Mouse (Mus musculus) limb, embryonic 12.5 days (tissue): ENCODE measurements around the gene Raver2. TPM values are rescaled to one million over a fixed set of nuclear protein-coding genes. Genes with fewer than 3 reads are reported as not detected.
"Not testable (repeated sequence)": the region's sequence is repeated elsewhere in the genome, so short reads cannot be mapped to it uniquely, and the experiment has no call there.

ENCODE experiments used
- ATAC-seq: fragments of 200-750 bp; cut with Nextera tagmentation; 2 replicates; pipeline ENCODE4 v1.8.0; 2017; ENCODE audit warnings: low read depth, moderate TSS enrichment; ENCODE audit not compliant: insufficient number of reproducible peaks, insufficient read depth, low FRiP score, low TSS enrichment
- H3K27ac ChIP-seq: fragments of 300-500 bp; sonication (generic); 2 replicates; pipeline ENCODE4 v1.5.1; 2016; ENCODE audit warnings: mild to moderate bottlenecking, moderate library complexity
- H3K27me3 ChIP-seq: fragments of 300-500 bp; sonication (generic); 2 replicates; pipeline ENCODE4 v1.6.1; 2016; ENCODE audit warnings: mild to moderate bottlenecking, moderate library complexity
- H3K36me3 ChIP-seq: fragments of 300-500 bp; sonication (generic); 2 replicates; pipeline ENCODE4 v1.6.1; 2016; ENCODE audit warnings: mild to moderate bottlenecking, moderate library complexity
- H3K4me1 ChIP-seq: fragments of 300-500 bp; sonication (generic); replicated peaks from 2 replicates; pipeline ENCODE4 v1.6.1; 2016
- H3K4me2 ChIP-seq: fragments of 300-500 bp; sonication (generic); 2 replicates; pipeline ENCODE4 v1.6.1; 2016; ENCODE audit warnings: mild to moderate bottlenecking, moderate library complexity
- H3K4me3 ChIP-seq: fragments of 300-500 bp; sonication (generic); replicated peaks from 2 replicates; pipeline ENCODE4 v1.5.1; 2016; ENCODE audit warnings: mild to moderate bottlenecking
- H3K9ac ChIP-seq: fragments of 300-500 bp; sonication (generic); replicated peaks from 2 replicates; pipeline ENCODE4 v1.6.1; 2016; ENCODE audit warnings: mild to moderate bottlenecking, moderate library complexity
- H3K9me3 ChIP-seq: fragments of 300-500 bp; sonication (generic); 2 replicates; pipeline ENCODE4 v1.6.1; 2016; ENCODE audit warnings: mild to moderate bottlenecking, moderate library complexity
- WGBS: fragments of 180-500 bp; shearing (Covaris S2); methylation state at CpG from one replicate; pipeline ENCODE4 v1.1.7; 2016; 5-methylcytosine and 5-hydroxymethylcytosine counted together
- polyA plus RNA-seq: library from polyadenylated mRNA; unstranded; fragments of >200 nt; fragmentation: Nextera tagmentation; extraction: Ambion mirVana; gene quantifications from 2 replicates; pipeline ENCODE4 v1.2.1, GENCODE M21; 2016

Gene Raver2
- polyA plus RNA-seq, 1 experiment from 2014 or later: 18.0 TPM

- Histone ChIP-seq H3K27ac (no peak overlapping the region), H3K4me3 (no peak overlapping the region), H3K9me3 (peaks cover 2% of the 10 kb centered on the region; the same call in 1 of the 2 replicates), H3K9ac (no peak overlapping the region), H3K4me2 (no peak overlapping the region), H3K36me3 (no peaks in the 10 kb centered on the region), H3K4me1 (peaks cover 7% of the 10 kb centered on the region; the same call in 1 of the 2 replicates), H3K27me3 (no peaks in the 10 kb centered on the region)
- no peak for ATAC-seq
- 32% methylated on average over 5 of the region's 5 CpGs for WGBS
These were observed 2.4 kb upstream of the Raver2 start for GRCm38 (mm10) chr4:101066401-101066800.

GRCm38 (mm10) chr4:101069154-101069971, 580 bp downstream of the Raver2 start:
- peak overlapping the region; percentile 80 for H3K27ac ChIP-seq
- H3K9me3 ChIP-seq: no peaks in the 10 kb centered on the region
- peaks cover 7% of the 10 kb centered on the region; the same call in 1 of the 2 replicates for H3K4me1 ChIP-seq
- 1% methylated on average over 55 of the region's 55 CpGs for WGBS
- peak overlapping the region; percentile 85 for H3K4me3 ChIP-seq
- H3K9ac ChIP-seq: peak overlapping the region; percentile 82
- peak overlapping the region; percentile 86 for H3K4me2 ChIP-seq
- H3K27me3 ChIP-seq: no peaks in the 10 kb centered on the region
- peak; percentile 78 for ATAC-seq
- no peaks in the 10 kb centered on the region for H3K36me3 ChIP-seq

GRCm38 (mm10) chr4:101071570-101071969, 2.8 kb downstream of the Raver2 start:
- Histone ChIP-seq H3K9ac (no peak overlapping the region), H3K4me2 (no peak overlapping the region), H3K4me1 (peaks cover 7% of the 10 kb centered on the region; the same call in 1 of the 2 replicates), H3K4me3 (no peak overlapping the region), H3K27me3 (no peaks in the 10 kb centered on the region), H3K27ac (no peak overlapping the region), H3K36me3 (no peaks in the 10 kb centered on the region), H3K9me3 (no peaks in the 10 kb centered on the region)
- WGBS: 84% methylated on average over 4 of the region's 4 CpGs
- no peak for ATAC-seq

- no peak overlapping the region for H3K27ac ChIP-seq
- H3K36me3 ChIP-seq: no peaks in the 10 kb centered on the region
- 52% methylated on average over 3 of the region's 3 CpGs for WGBS
- H3K27me3 ChIP-seq: no peaks in the 10 kb centered on the region
- H3K9ac ChIP-seq: no peak overlapping the region
- no peaks in the 10 kb centered on the region for H3K9me3 ChIP-seq
- H3K4me2 ChIP-seq: no peak overlapping the region
- no peak for ATAC-seq
- H3K4me1 ChIP-seq: peaks cover 7% of the 10 kb centered on the region; the same call in 1 of the 2 replicates
- H3K4me3 ChIP-seq: no peak overlapping the region
These were observed 7.6 kb downstream of the Raver2 start for GRCm38 (mm10) chr4:101076425-101076824.

GRCm38 (mm10) chr4:101080016-101080415, 11.2 kb downstream of the Raver2 start:
- H3K36me3 ChIP-seq: no peaks in the 10 kb centered on the region

GRCm38 (mm10) chr4:101082176-101082888, 13.5 kb downstream of the Raver2 start:
- H3K4me1 ChIP-seq: peaks cover 21% of the 10 kb centered on the region
- no peaks in the 10 kb centered on the region for H3K27me3 ChIP-seq
- H3K9me3 ChIP-seq: no peaks in the 10 kb centered on the region
- H3K4me2 ChIP-seq: peak overlapping the region; percentile 32
- H3K27ac ChIP-seq: peak overlapping the region; percentile 85
- peak; percentile 56; the same call in 1 of the 2 replicates for ATAC-seq
- H3K36me3 ChIP-seq: no peaks in the 10 kb centered on the region
- H3K9ac ChIP-seq: 0 out of 2 replicates have a peak overlapping the region, but pooled peaks have one; percentile 24
- WGBS: 31% methylated on average over 17 of the region's 17 CpGs
- H3K4me3 ChIP-seq: no peak overlapping the region

More at GRCm38 (mm10) chr4:101080016-101080415, 11.2 kb downstream of the Raver2 start:
- no peak for ATAC-seq
- Histone ChIP-seq H3K9ac (no peak overlapping the region), H3K4me2 (no peak overlapping the region), H3K9me3 (no peaks in the 10 kb centered on the region), H3K4me1 (peaks cover 21% of the 10 kb centered on the region), H3K27me3 (no peaks in the 10 kb centered on the region), H3K4me3 (no peak overlapping the region), H3K27ac (no peak overlapping the region)
- WGBS: 83% methylated on average over 3 of the region's 3 CpGs

GRCm38 (mm10) chr4:101084863-101085262, 16.1 kb downstream of the Raver2 start:
- H3K4me3 ChIP-seq: no peak overlapping the region
- ATAC-seq: no peak
- no peak overlapping the region for H3K27ac ChIP-seq
- H3K9ac ChIP-seq: no peak overlapping the region
- H3K9me3 ChIP-seq: no peaks in the 10 kb centered on the region
- 90% methylated on average over 4 of the region's 4 CpGs for WGBS
- no peak overlapping the region for H3K4me2 ChIP-seq
- H3K36me3 ChIP-seq: no peaks in the 10 kb centered on the region
- peaks cover 15% of the 10 kb centered on the region for H3K4me1 ChIP-seq
- no peaks in the 10 kb centered on the region for H3K27me3 ChIP-seq

GRCm38 (mm10) chr4:101086040-101086439, 17.3 kb downstream of the Raver2 start:
- no peaks in the 10 kb centered on the region for H3K36me3 ChIP-seq
- H3K4me1 ChIP-seq: peaks cover 15% of the 10 kb centered on the region
- no peak overlapping the region for H3K9ac ChIP-seq
- no peak overlapping the region for H3K4me2 ChIP-seq
- H3K9me3 ChIP-seq: no peaks in the 10 kb centered on the region
- no peak for ATAC-seq
- WGBS: 87% methylated on average over 3 of the region's 3 CpGs
- no peaks in the 10 kb centered on the region for H3K27me3 ChIP-seq
- no peak overlapping the region for H3K4me3 ChIP-seq
- H3K27ac ChIP-seq: no peak overlapping the region

GRCm38 (mm10) chr4:101087721-101088120, 18.9 kb downstream of the Raver2 start:
- WGBS: 91% methylated on average over 1 of the region's 1 CpGs
- H3K9me3 ChIP-seq: no peaks in the 10 kb centered on the region
- no peaks in the 10 kb centered on the region for H3K36me3 ChIP-seq
- H3K4me3 ChIP-seq: no peak overlapping the region
- peaks cover 2% of the 10 kb centered on the region for H3K4me1 ChIP-seq
- no peak overlapping the region for H3K27ac ChIP-seq
- no peaks in the 10 kb centered on the region for H3K27me3 ChIP-seq
- H3K9ac ChIP-seq: no peak overlapping the region
- no peak overlapping the region for H3K4me2 ChIP-seq
- ATAC-seq: no peak

GRCm38 (mm10) chr4:101090630-101091029, 21.8 kb downstream of the Raver2 start:
- WGBS: 85% methylated on average over 3 of the region's 3 CpGs
- not testable (repeated sequence) for ATAC-seq

GRCm38 (mm10) chr4:101093292-101093691, 24.5 kb downstream of the Raver2 start:
- no peak overlapping the region for H3K4me2 ChIP-seq
- no peaks in the 10 kb centered on the region for H3K36me3 ChIP-seq
- no peak for ATAC-seq
- WGBS: 69% methylated on average over 10 of the region's 10 CpGs
- H3K9me3 ChIP-seq: no peaks in the 10 kb centered on the region
- no peak overlapping the region for H3K27ac ChIP-seq
- H3K4me1 ChIP-seq: no peaks in the 10 kb centered on the region
- no peak overlapping the region for H3K9ac ChIP-seq
- no peak overlapping the region for H3K4me3 ChIP-seq
- no peaks in the 10 kb centered on the region for H3K27me3 ChIP-seq

More at GRCm38 (mm10) chr4:101090630-101091029, 21.8 kb downstream of the Raver2 start:
- H3K4me2 ChIP-seq, H3K4me1 ChIP-seq, H3K9me3 ChIP-seq, H3K36me3 ChIP-seq, H3K9ac ChIP-seq, H3K27me3 ChIP-seq, H3K27ac ChIP-seq, H3K4me3 ChIP-seq: not testable (repeated sequence)
